Mouse (Mus musculus) liver, embryonic 16.5 days (tissue): ENCODE results near the gene Faap20. TPM values are rescaled to one million over a fixed set of nuclear protein-coding genes. Genes with fewer than 3 reads are reported as not detected.

Experiments used
- ATAC-seq: fragments of 200-750 bp; cut with Nextera tagmentation; 2 replicates; pipeline ENCODE4 v1.8.0; 2017; ENCODE audit warnings: low read depth, mild to moderate bottlenecking, moderate number of reproducible peaks, moderate library complexity
- H3K27ac ChIP-seq: fragments of 300-500 bp; sonication (generic); 2 replicates; pipeline ENCODE4 v1.5.1; 2014; ENCODE audit warnings: mild to moderate bottlenecking, low read length
- H3K27me3 ChIP-seq: fragments of 300-500 bp; sonication (generic); 2 replicates; pipeline ENCODE4 v1.6.1; 2014; ENCODE audit warnings: low read depth, low read length, mixed read lengths; ENCODE audit not compliant: control insufficient read depth, insufficient read depth
- H3K36me3 ChIP-seq: fragments of 300-500 bp; sonication (generic); 2 replicates; pipeline ENCODE4 v1.6.1; 2014; ENCODE audit warnings: mild to moderate bottlenecking; ENCODE audit not compliant: control insufficient read depth, insufficient read depth
- H3K4me1 ChIP-seq: fragments of 300-500 bp; sonication (generic); 2 replicates; pipeline ENCODE4 v1.6.1; 2014; ENCODE audit warnings: low read depth, low read length, mixed read lengths; ENCODE audit not compliant: control insufficient read depth
- H3K4me2 ChIP-seq: fragments of 300-500 bp; sonication (generic); 2 replicates; pipeline ENCODE4 v1.6.1; 2014; ENCODE audit warnings: low read depth, low read length, mixed read lengths
- H3K4me3 ChIP-seq: fragments of 300-500 bp; sonication (generic); 2 replicates; pipeline ENCODE4 v1.5.1; 2014; ENCODE audit warnings: low read depth, mild to moderate bottlenecking, low read length
- H3K9ac ChIP-seq: fragments of 300-500 bp; sonication (generic); 2 replicates; pipeline ENCODE4 v1.6.1; 2014; ENCODE audit warnings: low read depth, low read length
- H3K9me3 ChIP-seq: fragments of 300-500 bp; sonication (generic); replicated peaks from 2 replicates; pipeline ENCODE4 v1.6.1; 2016; ENCODE audit warnings: low read length; ENCODE audit not compliant: control insufficient read depth
- WGBS: fragments of 180-500 bp; shearing (Covaris S2); extraction: QIAGEN DNeasy Blood & Tissue Kit; methylation state at CpG from one replicate; pipeline ENCODE4 v1.1.7; 2014; ENCODE audit not compliant: insufficient replicate concordance; 5-methylcytosine and 5-hydroxymethylcytosine counted together
- polyA plus RNA-seq: library from polyadenylated mRNA; unstranded; fragments of >200 nt; fragmentation: Nextera tagmentation; extraction: Ambion mirVana; gene quantifications from 2 replicates; pipeline ENCODE4 v1.2.1, GENCODE M21; 2015

Faap20 gene
- 17.1 and 18.6 TPM in 2 replicates for polyA plus RNA-seq

GRCm38 (mm10) chr4:155249648-155250351, at the start of gene Faap20:
TSS of gene Faap20 (plus strand) at chr4:155249802.
- under 1% methylated on average over 47 of the region's 58 CpGs for WGBS
- Histone ChIP-seq H3K36me3 (no peaks in the 10 kb centered on the region), H3K4me1 (peaks cover 11% of the 10 kb centered on the region; the same call in 1 of the 2 replicates), H3K4me3 (peak within 1 kb of the TSS; percentile 63), H3K9ac (peak within 1 kb of the TSS; percentile 62), H3K9me3 (no peaks in the 10 kb centered on the region), H3K27ac (peak within 1 kb of the TSS; percentile 87), H3K27me3 (no peaks in the 10 kb centered on the region), H3K4me2 (peak within 1 kb of the TSS; percentile 87)
- peak; percentile 79 for ATAC-seq

GRCm38 (mm10) chr4:155200861-155201390, 48.7 kb upstream of the Faap20 start:
- ATAC-seq: no peak
- 44% methylated on average over 3 of the region's 3 CpGs for WGBS
- no peak overlapping the region for H3K4me3 ChIP-seq
- no peaks in the 10 kb centered on the region for H3K27me3 ChIP-seq
- no peak overlapping the region for H3K4me2 ChIP-seq
- peak overlapping the region; percentile 42 for H3K27ac ChIP-seq
- peaks cover 42% of the 10 kb centered on the region for H3K4me1 ChIP-seq
- no peaks in the 10 kb centered on the region for H3K9me3 ChIP-seq
- no peaks in the 10 kb centered on the region for H3K36me3 ChIP-seq
- no peak overlapping the region for H3K9ac ChIP-seq

DNA sequence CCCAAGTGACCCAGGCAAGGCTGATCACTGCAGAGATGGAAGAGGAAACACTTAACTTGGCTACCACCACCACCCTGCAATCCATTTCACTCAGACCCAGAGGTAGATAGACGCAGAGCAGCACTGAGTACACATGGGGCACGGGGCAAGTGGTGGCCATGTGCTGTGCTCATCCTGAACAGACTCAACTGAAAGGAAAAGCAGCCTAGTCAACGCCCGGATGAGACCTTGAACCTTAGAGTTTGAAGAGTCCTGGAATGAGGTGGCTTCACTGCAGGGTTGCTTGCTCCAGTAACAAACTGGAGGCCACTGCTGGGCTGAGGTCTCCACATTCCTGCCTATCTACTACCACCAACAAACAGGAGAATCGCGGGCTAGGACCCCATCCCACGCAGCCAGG, 47.8 kb upstream of the Faap20 start:
- 69% methylated on average over 7 of the region's 7 CpGs for WGBS
- Histone ChIP-seq H3K27ac (peak overlapping the region; percentile 42), H3K27me3 (no peaks in the 10 kb centered on the region), H3K9me3 (no peaks in the 10 kb centered on the region), H3K9ac (no peak overlapping the region), H3K36me3 (no peaks in the 10 kb centered on the region), H3K4me1 (peaks cover 42% of the 10 kb centered on the region), H3K4me2 (no peak overlapping the region), H3K4me3 (no peak overlapping the region)
- peak; percentile 59 for ATAC-seq

DNA sequence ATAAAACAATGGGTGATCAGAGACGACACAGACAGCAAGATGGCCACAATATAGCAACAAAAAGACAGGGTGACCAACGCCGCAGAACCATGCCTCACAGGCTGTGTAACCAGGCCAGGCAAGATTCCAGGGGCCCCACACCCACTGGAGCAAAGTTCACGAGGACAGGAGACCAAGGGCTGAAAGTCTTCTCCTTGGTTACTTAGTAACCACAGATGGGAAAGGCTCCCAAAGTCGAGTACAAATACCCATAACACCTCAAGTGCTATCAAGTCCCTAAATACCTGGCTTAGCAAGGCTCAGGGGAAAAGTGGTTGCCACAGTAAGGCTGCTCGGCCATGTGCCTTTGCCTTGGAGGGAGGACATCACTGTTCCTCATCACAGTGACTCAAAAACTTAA, 43.7 kb upstream of the Faap20 start:
- Histone ChIP-seq H3K9ac (no peak overlapping the region), H3K27me3 (no peaks in the 10 kb centered on the region), H3K4me1 (peaks cover 40% of the 10 kb centered on the region), H3K4me3 (no peak overlapping the region), H3K27ac (peak overlapping the region; percentile 52), H3K36me3 (no peaks in the 10 kb centered on the region), H3K4me2 (0 out of 2 replicates have a peak overlapping the region, but pooled peaks have one; percentile 20), H3K9me3 (no peaks in the 10 kb centered on the region)
- 50% methylated on average over 6 of the region's 6 CpGs for WGBS
- ATAC-seq: peak; percentile 71

DNA sequence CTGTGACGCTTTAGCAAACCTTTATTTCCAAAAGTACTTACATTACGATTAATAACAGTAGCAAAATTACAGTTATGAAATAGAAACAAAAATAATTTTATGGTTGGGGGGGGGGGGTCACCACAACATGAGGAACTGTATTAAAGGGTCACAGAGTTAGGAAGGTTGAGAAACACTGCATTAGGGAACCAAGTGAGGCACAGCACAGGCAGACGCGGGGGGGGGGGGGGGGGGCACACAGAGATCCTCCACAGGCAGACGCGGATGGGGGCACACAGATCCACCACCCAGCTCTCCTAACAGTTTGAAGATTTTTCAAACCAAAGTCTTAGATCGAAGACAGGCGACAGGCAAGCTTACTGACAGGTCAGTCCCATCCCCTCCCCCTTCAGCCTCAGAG, 43.1 kb upstream of the Faap20 start:
- Histone ChIP-seq H3K4me1 (peaks cover 35% of the 10 kb centered on the region), H3K27ac (peak overlapping the region; percentile 48), H3K4me2 (0 out of 2 replicates have a peak overlapping the region, but pooled peaks have one; percentile 20), H3K9ac (no peak overlapping the region), H3K36me3 (no peaks in the 10 kb centered on the region), H3K4me3 (no peak overlapping the region), H3K27me3 (no peaks in the 10 kb centered on the region), H3K9me3 (no peaks in the 10 kb centered on the region)
- ATAC-seq: no peak
- WGBS: 43% methylated on average over 7 of the region's 8 CpGs

DNA sequence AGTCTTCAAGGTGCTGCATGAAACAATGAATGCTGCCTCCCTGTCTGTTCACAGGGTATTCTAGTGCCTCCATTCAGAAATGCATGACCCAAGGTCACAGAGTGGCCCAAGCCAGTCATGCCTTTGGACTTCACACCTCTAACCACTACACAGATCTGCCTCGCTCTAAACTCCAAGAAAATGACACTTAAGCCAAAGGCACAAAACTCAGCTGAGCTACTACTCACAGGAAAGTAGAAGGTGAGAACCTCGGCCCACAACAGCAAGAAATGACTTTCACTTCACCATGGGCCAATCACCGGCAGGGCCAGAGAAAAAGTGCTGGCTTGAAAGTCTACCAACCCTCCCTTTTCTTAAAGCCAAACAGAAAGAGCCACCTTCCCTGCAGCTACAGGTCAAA, 41.8 kb upstream of the Faap20 start:
- Histone ChIP-seq H3K9ac (no peak overlapping the region), H3K4me3 (no peak overlapping the region), H3K36me3 (no peaks in the 10 kb centered on the region), H3K27ac (peak overlapping the region; percentile 18; the same call in 1 of the 2 replicates), H3K4me2 (no peak overlapping the region), H3K9me3 (no peaks in the 10 kb centered on the region), H3K4me1 (peaks cover 25% of the 10 kb centered on the region), H3K27me3 (no peaks in the 10 kb centered on the region)
- WGBS: 57% methylated on average over 3 of the region's 3 CpGs
- ATAC-seq: no peak

- H3K4me1 ChIP-seq: peaks cover 26% of the 10 kb centered on the region
- WGBS: 71% methylated on average over 7 of the region's 7 CpGs
- no peak overlapping the region for H3K9ac ChIP-seq
- ATAC-seq: no peak
- no peaks in the 10 kb centered on the region for H3K27me3 ChIP-seq
- H3K36me3 ChIP-seq: no peaks in the 10 kb centered on the region
- no peak overlapping the region for H3K27ac ChIP-seq
- no peak overlapping the region for H3K4me3 ChIP-seq
- H3K4me2 ChIP-seq: no peak overlapping the region
- no peaks in the 10 kb centered on the region for H3K9me3 ChIP-seq
Observed at GRCm38 (mm10) chr4:155208613-155209012, 41.0 kb upstream of the Faap20 start.

GRCm38 (mm10) chr4:155209079-155209478, 40.5 kb upstream of the Faap20 start:
- no peak overlapping the region for H3K4me2 ChIP-seq
- no peaks in the 10 kb centered on the region for H3K9me3 ChIP-seq
- H3K4me3 ChIP-seq: no peak overlapping the region
- no peak for ATAC-seq
- no peaks in the 10 kb centered on the region for H3K36me3 ChIP-seq
- H3K27me3 ChIP-seq: no peaks in the 10 kb centered on the region
- H3K9ac ChIP-seq: no peak overlapping the region
- no peak overlapping the region for H3K27ac ChIP-seq
- H3K4me1 ChIP-seq: peaks cover 30% of the 10 kb centered on the region

DNA sequence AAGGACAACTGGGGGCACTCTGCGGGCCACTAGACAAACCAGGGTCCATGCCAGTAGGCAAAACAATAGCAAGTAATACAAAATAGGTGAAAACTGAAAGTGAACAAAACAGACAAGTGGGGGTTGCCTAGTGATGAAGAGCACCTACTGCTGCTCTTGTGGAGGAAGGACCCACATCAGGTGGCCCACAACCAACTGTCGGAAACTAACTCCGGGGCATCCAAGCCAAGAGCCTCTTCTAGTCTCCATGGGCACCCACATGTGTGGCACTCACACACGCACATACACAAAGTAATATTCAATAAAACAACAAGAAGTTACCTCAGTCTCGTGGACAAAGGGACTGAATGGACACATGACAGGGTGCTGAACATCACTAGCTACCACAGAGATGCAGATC, 40.1 kb upstream of the Faap20 start:
- 79% methylated on average over 5 of the region's 5 CpGs for WGBS
- H3K36me3 ChIP-seq: no peaks in the 10 kb centered on the region
- no peak overlapping the region for H3K9ac ChIP-seq
- H3K4me3 ChIP-seq: no peak overlapping the region
- no peaks in the 10 kb centered on the region for H3K9me3 ChIP-seq
- no peak overlapping the region for H3K27ac ChIP-seq
- no peak overlapping the region for H3K4me2 ChIP-seq
- peaks cover 34% of the 10 kb centered on the region for H3K4me1 ChIP-seq
- no peaks in the 10 kb centered on the region for H3K27me3 ChIP-seq
- ATAC-seq: no peak
